ENCODE assay signal across 8 mouse cellular contexts in the genomic region with DNA sequence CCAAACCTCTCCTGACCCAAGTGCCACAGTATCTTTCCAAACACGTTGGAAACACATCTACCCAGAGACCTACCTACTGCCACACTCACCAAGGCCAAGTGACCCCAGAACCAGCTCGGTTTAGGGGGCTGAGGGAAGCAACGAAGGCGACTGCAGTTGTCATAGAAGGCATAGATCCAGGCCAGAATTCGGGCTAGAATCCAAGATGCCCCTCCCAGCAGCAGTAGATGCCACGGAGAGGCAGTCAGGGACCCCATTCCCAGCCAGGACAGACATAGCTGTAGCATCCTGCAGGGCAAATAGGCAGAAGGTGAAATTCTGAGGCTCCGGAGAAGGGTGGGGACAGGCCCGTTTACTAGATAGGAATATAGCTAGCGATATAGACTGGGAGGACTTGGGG. TPM values are rescaled to one million over a fixed set of nuclear protein-coding genes. Genes with fewer than 3 reads are reported as not detected.
DNase-seq lines count a peak whose midpoint lies in the region; ATAC-seq and TF ChIP-seq lines count a peak whose summit lies in the region.

No protein-coding gene starts in this region.

- 51% methylated on average over 9 of the region's 9 CpGs for WGBS in kidney, postnatal 0 days
- 68% methylated on average over 9 of the region's 9 CpGs for WGBS in embryonic facial prominence, embryonic 11.5 days
- WGBS in hindbrain, embryonic 16.5 days, result 61% methylated on average over 9 of the region's 9 CpGs

- H3K36me3 ChIP-seq in kidney, postnatal 0 days (ENCODE audit: insufficient read depth, low read length), result no peaks in the 10 kb centered on the region
- no peaks in the 10 kb centered on the region for H3K36me3 ChIP-seq in embryonic facial prominence, embryonic 11.5 days (replicated peaks; ENCODE audit: control insufficient read depth, insufficient read depth, low read depth, low read length)
- H3K36me3 ChIP-seq in hindbrain, embryonic 16.5 days (ENCODE audit: control insufficient read depth, insufficient read depth, low read length), result no peaks in the 10 kb centered on the region

- no peaks in the 10 kb centered on the region for H3K9me3 ChIP-seq in kidney, postnatal 0 days (replicated peaks; ENCODE audit: low read length)
- H3K9me3 ChIP-seq in embryonic facial prominence, embryonic 11.5 days (replicated peaks; ENCODE audit: control insufficient read depth, low read length), result no peaks in the 10 kb centered on the region
- H3K9me3 ChIP-seq in hindbrain, embryonic 16.5 days (ENCODE audit: control insufficient read depth, low read length), result no peaks in the 10 kb centered on the region

- TF ChIP-seq CTCF in kidney, postnatal 0 days (IDR thresholded peaks at IDR 0.05; ENCODE audit: low read depth), result no peak

- intact Hi-C loops in gastrocnemius, postnatal 36 days (cut with DNase I), result loop anchor here (5.0 kb wide), 2 partner anchors 39 to 179 kb away; no protein-coding TSS in a partner anchor

- H3K27me3 ChIP-seq in kidney, postnatal 0 days (ENCODE audit: insufficient read depth, low read length), result no peaks in the 10 kb centered on the region
- H3K27me3 ChIP-seq in embryonic facial prominence, embryonic 11.5 days (ENCODE audit: control insufficient read depth, insufficient read depth, low read length), result no peaks in the 10 kb centered on the region
- H3K27me3 ChIP-seq in hindbrain, embryonic 16.5 days (replicated peaks; ENCODE audit: control insufficient read depth, insufficient read depth, low read length), result no peaks in the 10 kb centered on the region

- peak overlapping the region; percentile 69 for H3K9ac ChIP-seq in kidney, postnatal 0 days (ENCODE audit: low read depth, low read length)
- H3K9ac ChIP-seq in embryonic facial prominence, embryonic 11.5 days (replicated peaks; ENCODE audit: low read length), result no peak overlapping the region
- H3K9ac ChIP-seq in hindbrain, embryonic 16.5 days (ENCODE audit: low read depth, low read length), result peak overlapping the region; percentile 64

- H3K4me3 ChIP-seq in kidney, postnatal 0 days (replicated peaks; ENCODE audit: low read depth, low read length), result peak overlapping the region; percentile 54
- peak overlapping the region; percentile 30 for H3K4me3 ChIP-seq in embryonic facial prominence, embryonic 11.5 days (ENCODE audit: low read depth, low read length)
- peak overlapping the region; percentile 49 for H3K4me3 ChIP-seq in hindbrain, embryonic 16.5 days (ENCODE audit: low read length)

- 0 out of 2 replicates have a peak, but pooled peaks have one; percentile 7 for ATAC-seq in kidney, postnatal 0 days (replicated peaks; ENCODE audit: low FRiP score, low read depth)
- no peak for ATAC-seq in embryonic facial prominence, embryonic 11.5 days (replicated peaks; ENCODE audit: insufficient number of reproducible peaks, low FRiP score, low TSS enrichment, low read depth)
- ATAC-seq in hindbrain, embryonic 16.5 days, result no peak
- peak; percentile 8; the same call in 1 of the 2 replicates for ATAC-seq in megakaryocyte progenitor cell, adult 5-6 weeks (replicated peaks; ENCODE audit: poor library complexity)

- peak overlapping the region; percentile 78 for H3K27ac ChIP-seq in kidney, postnatal 0 days
- no peak overlapping the region for H3K27ac ChIP-seq in embryonic facial prominence, embryonic 11.5 days (replicated peaks; ENCODE audit: low read depth, low read length)
- peak overlapping the region; percentile 36; the same call in 1 of the 2 replicates for H3K27ac ChIP-seq in hindbrain, embryonic 16.5 days (ENCODE audit: low read depth, low read length)

- no peak for DNase-seq in kidney, postnatal 0 days (ENCODE audit: low spot score)
- DNase-seq in kidney, adult 18-20 months, result no peak
- no peak for DNase-seq in embryonic facial prominence, embryonic 11.5 days (ENCODE audit: low spot score)
- no peak for DNase-seq in gastrocnemius, postnatal 36 days
- DNase-seq in retina, postnatal 1 day, result no peak
- DNase-seq in cerebellum, adult 11-12 months, result no peak

- peak overlapping the region; percentile 83 for H3K4me2 ChIP-seq in kidney, postnatal 0 days (ENCODE audit: low read length)
- peak overlapping the region; percentile 14 for H3K4me2 ChIP-seq in embryonic facial prominence, embryonic 11.5 days (ENCODE audit: low read depth, low read length)
- H3K4me2 ChIP-seq in hindbrain, embryonic 16.5 days (ENCODE audit: low read length), result peak overlapping the region; percentile 78

- H3K4me1 ChIP-seq in kidney, postnatal 0 days (replicated peaks; ENCODE audit: insufficient read depth, low read length), result 0 out of 2 replicates have a peak, but pooled peaks cover 8% of the 10 kb centered on the region
- no peaks in the 10 kb centered on the region for H3K4me1 ChIP-seq in embryonic facial prominence, embryonic 11.5 days (ENCODE audit: control insufficient read depth, insufficient read depth, low read length)
- peaks cover 6% of the 10 kb centered on the region for H3K4me1 ChIP-seq in hindbrain, embryonic 16.5 days (ENCODE audit: control insufficient read depth, insufficient read depth, low read depth, low read length)

RNA-seq across cellular contexts. Expression of a gene that starts 0.5 kb away (rescaled TPM):
- polyA plus RNA-seq in kidney, postnatal 0 days (2015; fragmentation: Nextera tagmentation; extraction: Ambion mirVana), result 15.6 and 18.4 TPM in 2 replicates
- polyA plus RNA-seq in embryonic facial prominence, embryonic 11.5 days (2014; fragmentation: Nextera tagmentation; extraction: Ambion mirVana), result 2.7 and 3.4 TPM in 2 replicates
- 8.8 and 9.6 TPM in 2 replicates for polyA plus RNA-seq in hindbrain, embryonic 16.5 days (2015; fragmentation: Nextera tagmentation; extraction: Ambion mirVana)
- 8.9 and 11.2 TPM in 2 replicates for total RNA-seq in megakaryocyte progenitor cell, adult 5-6 weeks (2015)
- 2.3 and 5.0 TPM in 2 replicates for total RNA-seq in megakaryocyte progenitor cell, adult 5-6 weeks (2017)
- 10 to 100 TPM in 1 of 2 experiments, 1 to 10 TPM in 1; 8.6 to 10.8 TPM for total RNA-seq in gastrocnemius, postnatal 36 days (2021)

RNA-seq across cellular contexts. Expression of a gene that starts 18.9 kb away (rescaled TPM):
- 7.8 and 9.0 TPM in 2 replicates for polyA plus RNA-seq in kidney, postnatal 0 days (2015; fragmentation: Nextera tagmentation; extraction: Ambion mirVana)
- 15.5 and 16.2 TPM in 2 replicates for polyA plus RNA-seq in embryonic facial prominence, embryonic 11.5 days (2014; fragmentation: Nextera tagmentation; extraction: Ambion mirVana)
- 6.5 and 6.9 TPM in 2 replicates for polyA plus RNA-seq in hindbrain, embryonic 16.5 days (2015; fragmentation: Nextera tagmentation; extraction: Ambion mirVana)
- total RNA-seq in megakaryocyte progenitor cell, adult 5-6 weeks (2015), result 19.2 and 23.1 TPM in 2 replicates
- 19.1 and 20.9 TPM in 2 replicates for total RNA-seq in megakaryocyte progenitor cell, adult 5-6 weeks (2017)
- 1 to 10 TPM; 1.3 to 1.5 TPM for total RNA-seq in gastrocnemius, postnatal 36 days (2021)

RNA-seq across cellular contexts. Expression of a gene that starts 29.6 kb away (rescaled TPM):
- not detected in 2 replicates for polyA plus RNA-seq in kidney, postnatal 0 days (2015; fragmentation: Nextera tagmentation; extraction: Ambion mirVana)
- polyA plus RNA-seq in embryonic facial prominence, embryonic 11.5 days (2014; fragmentation: Nextera tagmentation; extraction: Ambion mirVana), result not detected in 2 replicates
- polyA plus RNA-seq in hindbrain, embryonic 16.5 days (2015; fragmentation: Nextera tagmentation; extraction: Ambion mirVana), result not detected in 2 replicates
- not detected in 2 replicates for total RNA-seq in megakaryocyte progenitor cell, adult 5-6 weeks (2015)
- not detected in 2 replicates for total RNA-seq in megakaryocyte progenitor cell, adult 5-6 weeks (2017)
- total RNA-seq in gastrocnemius, postnatal 36 days (2021), result under 1 TPM in 1 of 2 experiments, not detected in 1; 0.27 TPM

RNA-seq across cellular contexts. Expression of a gene that starts 46.2 kb away (rescaled TPM):
- polyA plus RNA-seq in kidney, postnatal 0 days (2015; fragmentation: Nextera tagmentation; extraction: Ambion mirVana), result 8.7 and 8.8 TPM in 2 replicates
- 16.6 and 17.3 TPM in 2 replicates for polyA plus RNA-seq in embryonic facial prominence, embryonic 11.5 days (2014; fragmentation: Nextera tagmentation; extraction: Ambion mirVana)
- polyA plus RNA-seq in hindbrain, embryonic 16.5 days (2015; fragmentation: Nextera tagmentation; extraction: Ambion mirVana), result 18.6 and 19.4 TPM in 2 replicates
- total RNA-seq in megakaryocyte progenitor cell, adult 5-6 weeks (2015), result 5.9 TPM in 2 replicates
- 8.4 and 10.2 TPM in 2 replicates for total RNA-seq in megakaryocyte progenitor cell, adult 5-6 weeks (2017)
- 1 to 10 TPM; 3.1 to 5.4 TPM for total RNA-seq in gastrocnemius, postnatal 36 days (2021)

RNA-seq across cellular contexts. Expression of a gene that starts 55.3 kb away (rescaled TPM):
- polyA plus RNA-seq in kidney, postnatal 0 days (2015; fragmentation: Nextera tagmentation; extraction: Ambion mirVana), result 6.9 and 7.5 TPM in 2 replicates
- 11.7 and 12.3 TPM in 2 replicates for polyA plus RNA-seq in embryonic facial prominence, embryonic 11.5 days (2014; fragmentation: Nextera tagmentation; extraction: Ambion mirVana)
- polyA plus RNA-seq in hindbrain, embryonic 16.5 days (2015; fragmentation: Nextera tagmentation; extraction: Ambion mirVana), result 8.2 and 9.2 TPM in 2 replicates
- total RNA-seq in megakaryocyte progenitor cell, adult 5-6 weeks (2015), result 3.6 and 4.1 TPM in 2 replicates
- total RNA-seq in megakaryocyte progenitor cell, adult 5-6 weeks (2017), result 2.0 and 2.8 TPM in 2 replicates
- total RNA-seq in gastrocnemius, postnatal 36 days (2021), result 1 to 10 TPM; 3.8 to 6.8 TPM

Comparison
In these comparisons a context has a peak if more than half of its experiments do, and no peak if none do; other contexts are left out.
1. ATAC-seq: peak in kidney, postnatal 0 days (single experiment) and megakaryocyte progenitor cell, adult 5-6 weeks (single experiment); none in embryonic facial prominence, embryonic 11.5 days (single experiment) and hindbrain, embryonic 16.5 days (single experiment).
2. H3K4me2 ChIP-seq: peak in every context shown above with its lines; median percentile 83 in kidney, postnatal 0 days; 78 in hindbrain, embryonic 16.5 days; 14 in embryonic facial prominence, embryonic 11.5 days.
3. Peak in every context shown above with its lines, with median percentiles within 50 percentile points of each other: H3K4me3 ChIP-seq.